Mouse (Mus musculus): ENCODE data around the gene Tap1.

- TF ChIP-seq CTCF (IDR thresholded peaks at IDR 0.05; ENCODE audit: low read depth, low read length) (no peak), GATA1 (IDR thresholded peaks at IDR 0.05; ENCODE audit: borderline replicate concordance, low read length) (no peak), TAL1 (conservative IDR thresholded peaks at IDR 0.05; ENCODE audit: low read depth, low read length) (no peak), POLR2AphosphoS5 (IDR thresholded peaks at IDR 0.05; ENCODE audit: insufficient replicate concordance, low read depth, low read length) (no peak)
Measured at GRCm38 (mm10) chr17:34192852-34193251, 5.5 kb downstream of the Tap1 start.
